Mouse (Mus musculus) heart, adult 11 months (tissue): ENCODE data around the gene Wwp2.
"Not testable (repeated sequence)": the region's sequence is repeated elsewhere in the genome, so short reads cannot be mapped to it uniquely, and the experiment has no call there.

Experiments used
- DNase-seq: peaks from one replicate; pipeline ENCODE4 v3.0.0; 2022

Gene Wwp2

DNA sequence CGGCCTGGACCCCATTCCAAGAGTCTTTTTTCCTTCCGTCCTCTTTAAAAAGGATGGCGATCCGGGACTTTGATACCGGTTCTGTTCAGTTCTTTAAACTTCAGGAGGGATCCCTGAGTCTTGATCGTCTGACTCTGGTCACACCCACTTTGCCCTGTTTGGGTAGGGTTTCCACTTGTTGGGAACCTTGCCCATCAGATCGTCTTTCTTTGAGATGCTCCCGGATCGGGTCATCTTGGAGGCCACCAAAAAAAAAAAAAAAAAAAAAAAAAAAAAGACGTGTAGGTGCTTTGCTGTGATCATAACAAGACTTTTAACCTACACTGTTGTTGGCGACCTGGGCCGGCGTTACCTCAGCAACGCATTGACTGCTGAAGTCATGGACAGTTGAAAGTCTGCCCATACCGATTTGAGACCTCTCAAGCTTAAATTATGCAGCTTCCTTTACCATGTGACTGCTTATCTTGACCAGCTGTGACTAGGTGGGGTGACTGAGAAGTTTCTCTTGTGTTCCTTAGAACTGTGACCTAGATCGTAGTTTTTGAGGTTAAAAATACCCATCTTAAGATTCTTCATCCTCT is 766 bp downstream of the Wwp2 start:
- DNase-seq = peak; percentile 88

DNA sequence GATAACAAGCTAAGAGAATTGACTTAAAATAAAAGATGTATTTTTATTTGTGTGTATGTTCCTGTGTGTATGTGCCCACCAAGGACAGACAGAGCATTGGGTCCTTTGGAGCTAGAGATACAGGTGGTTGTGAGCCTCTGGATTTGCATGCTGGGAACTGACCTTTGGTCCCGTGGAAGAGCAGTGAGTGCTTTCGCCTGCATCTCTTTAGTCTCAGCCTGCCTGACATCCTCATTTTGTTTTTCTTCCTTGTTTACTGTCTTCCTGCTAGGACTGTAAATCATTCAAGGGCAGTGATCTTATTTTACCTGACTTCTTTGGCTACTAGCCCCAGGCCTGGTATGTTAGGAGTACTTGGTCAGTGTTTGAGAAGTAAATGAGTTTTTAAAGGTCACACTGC is 1.5 kb downstream of the Wwp2 start:
- no peak for DNase-seq

- DNase-seq = no peak
These were observed 3.9 kb downstream of the Wwp2 start for GRCm38 (mm10) chr8:107439880-107440625.

- DNase-seq = peak; percentile 91
These were observed 8.5 kb downstream of the Wwp2 start for GRCm38 (mm10) chr8:107444626-107445025.

DNA sequence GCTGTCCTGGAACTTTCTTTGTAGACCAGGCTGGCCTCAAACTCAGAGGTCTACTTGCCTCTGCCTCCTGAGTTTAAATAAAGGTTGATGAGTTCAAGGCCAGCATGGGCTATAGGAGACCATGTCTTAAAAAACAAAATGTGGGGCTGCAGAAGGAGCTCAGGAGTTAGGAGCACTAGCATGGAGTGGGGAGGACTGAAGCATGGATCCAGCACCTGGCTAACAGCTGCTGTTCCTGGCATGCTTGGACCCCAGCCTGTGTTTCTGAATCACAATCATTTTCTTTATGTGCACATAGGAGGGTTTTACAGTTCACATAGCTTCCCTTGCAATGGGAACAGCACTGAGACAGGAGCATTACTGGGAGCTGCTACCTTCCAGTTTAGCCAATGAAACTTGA is 11.5 kb downstream of the Wwp2 start:
- no peak for DNase-seq

DNA sequence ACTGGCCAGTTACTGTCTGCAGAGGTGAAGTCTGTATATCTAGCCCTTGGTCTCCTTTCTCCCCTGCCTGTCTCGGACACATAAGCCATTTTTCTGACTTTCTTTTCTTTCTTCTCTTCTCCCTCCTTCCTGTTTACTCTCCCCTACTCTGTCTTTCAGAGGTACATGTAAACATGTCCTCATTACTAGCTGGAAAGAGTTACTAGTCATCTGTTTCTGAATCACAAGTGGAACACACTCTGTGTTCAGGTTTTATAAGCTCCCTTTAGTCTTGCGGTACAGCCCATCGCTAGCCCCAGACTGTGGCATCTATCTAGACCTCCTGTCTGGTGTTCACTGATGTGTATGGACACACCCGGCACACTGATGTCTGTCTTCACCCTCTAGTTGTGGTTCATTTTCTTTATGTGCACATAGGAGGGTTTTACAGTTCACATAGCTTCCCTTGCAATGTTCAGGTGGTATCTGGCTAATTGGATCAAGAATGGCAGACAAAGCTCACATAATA is 12.3 kb downstream of the Wwp2 start:
- no peak for DNase-seq

GRCm38 (mm10) chr8:107449130-107449529 is 13.0 kb downstream of the Wwp2 start:
- no peak for DNase-seq

DNA sequence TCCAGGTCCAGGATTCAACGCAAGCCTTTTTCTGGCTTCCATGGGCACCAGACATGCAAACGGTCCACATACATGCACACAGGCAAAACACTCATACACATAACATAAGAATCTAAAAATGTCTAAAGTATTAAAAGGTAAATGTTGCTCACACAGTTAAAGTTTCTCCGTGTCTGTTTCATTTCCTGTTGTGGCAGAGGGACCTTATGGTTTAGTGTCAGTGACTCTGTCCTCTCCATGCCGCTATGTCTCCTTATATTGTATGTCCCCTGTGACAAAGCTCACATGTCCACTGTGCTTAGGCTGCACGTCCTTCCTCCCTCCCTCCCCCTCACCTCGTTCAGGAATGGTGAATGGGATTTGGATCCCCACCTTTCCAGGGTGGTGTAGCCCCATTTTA is 13.5 kb downstream of the Wwp2 start:
- DNase-seq = no peak

GRCm38 (mm10) chr8:107451414-107452066 is 15.4 kb downstream of the Wwp2 start:
- DNase-seq = no peak

DNA sequence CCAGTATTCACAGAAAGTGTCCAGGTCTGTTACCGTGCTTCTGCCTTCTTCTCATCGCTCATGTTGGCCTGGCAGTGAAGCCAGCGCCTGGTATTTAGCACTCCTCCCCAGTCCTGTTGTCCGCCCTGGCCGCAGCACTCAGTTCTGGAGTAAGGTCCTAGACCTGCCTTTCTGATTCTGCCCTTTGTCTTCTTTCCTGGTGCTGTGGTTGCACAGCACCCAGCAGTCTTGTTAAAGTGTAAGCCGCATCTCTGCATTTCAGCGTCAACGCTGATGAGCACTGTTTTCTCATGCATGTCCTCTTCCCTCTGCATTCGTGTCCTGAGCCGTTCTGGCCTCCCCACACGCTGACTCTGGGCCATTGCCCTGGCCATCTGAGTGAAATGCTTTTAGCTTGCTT is 17.2 kb downstream of the Wwp2 start:
- DNase-seq = no peak

- DNase-seq = no peak
These were observed 19.1 kb downstream of the Wwp2 start for GRCm38 (mm10) chr8:107455268-107455667.

DNA sequence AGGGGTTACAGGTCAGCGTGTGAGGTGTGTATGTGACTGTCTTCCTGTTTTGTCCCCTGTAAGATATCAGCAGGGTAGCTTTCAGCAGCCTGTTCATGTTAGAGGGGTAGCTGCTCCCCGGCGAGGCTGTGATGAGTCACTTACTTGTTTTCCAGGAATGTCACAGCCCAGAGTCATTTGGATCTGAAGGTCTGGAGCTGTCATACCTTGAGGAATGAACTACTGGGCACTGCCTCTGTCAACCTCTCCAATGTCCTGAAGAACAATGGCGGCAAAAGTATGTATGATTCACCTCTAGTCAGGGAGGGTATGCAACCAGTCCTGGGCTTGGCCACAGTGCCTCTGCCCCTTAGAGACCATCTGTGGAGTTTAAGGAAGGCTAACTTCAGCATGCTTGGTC is 21.6 kb downstream of the Wwp2 start:
- DNase-seq = no peak

- DNase-seq = no peak
These were observed 22.1 kb downstream of the Wwp2 start for GRCm38 (mm10) chr8:107458281-107458680.

DNA sequence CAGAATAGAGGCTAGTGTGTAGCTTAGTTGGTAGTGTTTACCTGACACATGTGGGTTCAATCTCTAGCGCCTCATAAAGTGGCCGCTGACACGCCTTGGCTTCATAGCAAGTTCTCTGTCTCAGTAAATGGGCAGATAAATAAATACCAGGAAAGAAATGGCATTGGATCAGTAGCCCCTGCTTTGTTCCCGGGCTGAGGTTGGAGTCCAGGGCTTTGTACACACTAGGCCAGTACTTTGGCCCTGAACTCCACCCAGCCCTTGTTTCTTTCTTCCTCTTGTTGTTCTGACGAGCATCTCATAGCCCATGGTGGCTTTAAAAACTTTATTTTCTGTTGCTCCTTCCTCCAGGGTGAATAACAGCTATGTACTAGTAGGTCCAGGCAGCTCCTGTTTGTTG is 26.3 kb downstream of the Wwp2 start:
- DNase-seq = no peak

DNA sequence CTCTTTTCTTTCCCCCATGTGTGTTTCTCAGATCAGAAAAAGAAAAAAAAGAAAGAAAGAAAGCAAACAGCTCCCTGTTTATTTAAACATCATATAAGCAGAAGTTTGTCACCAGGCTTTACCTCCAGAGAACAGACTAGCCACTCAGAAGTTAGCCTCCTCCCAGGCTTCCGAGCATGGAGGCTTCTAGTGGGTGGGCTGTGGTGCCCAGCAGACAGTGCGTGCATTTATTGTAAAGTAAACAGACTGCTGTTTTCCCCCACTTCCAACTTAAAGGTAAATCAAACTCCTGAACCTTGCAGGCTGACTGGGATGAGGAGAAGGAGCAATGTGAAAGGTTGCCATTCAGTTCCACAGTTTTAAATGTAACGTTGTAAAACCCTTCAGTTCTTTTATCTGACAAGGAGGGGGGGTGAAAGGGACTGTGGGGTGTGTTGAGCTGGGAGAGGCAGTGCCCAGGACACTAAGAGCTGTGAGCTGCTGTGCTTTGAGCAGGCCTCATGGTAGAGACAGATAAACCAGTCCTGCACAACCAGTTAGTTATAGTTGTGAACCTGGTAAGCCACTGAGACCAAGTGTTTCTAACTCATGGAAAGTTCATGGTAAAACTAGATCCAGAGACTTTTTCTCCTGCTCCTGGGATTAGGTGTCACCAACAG is 29.3 kb downstream of the Wwp2 start:
- no peak for DNase-seq

DNA sequence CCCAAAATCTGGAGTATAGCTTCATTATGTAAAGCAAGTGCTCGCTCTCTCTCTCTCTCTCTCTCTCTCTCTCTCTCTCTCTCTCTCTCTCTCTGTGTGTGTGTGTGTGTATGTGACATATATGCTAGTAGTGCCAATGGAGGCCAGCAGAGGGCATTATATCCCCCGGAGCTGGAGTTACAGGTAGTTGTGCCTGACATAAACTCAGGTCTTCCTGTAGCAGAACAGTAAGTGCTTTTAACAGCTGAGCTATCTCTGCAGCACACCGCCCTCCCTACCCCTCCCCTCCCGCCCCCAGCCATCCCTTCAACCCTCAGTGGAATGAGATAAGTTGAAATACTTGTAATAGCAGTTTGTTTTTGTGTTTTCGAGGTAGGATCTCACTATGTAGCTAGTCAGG is 30.5 kb downstream of the Wwp2 start:
- no peak for DNase-seq

GRCm38 (mm10) chr8:107468811-107469302 is 32.7 kb downstream of the Wwp2 start:
- DNase-seq = no peak

DNA sequence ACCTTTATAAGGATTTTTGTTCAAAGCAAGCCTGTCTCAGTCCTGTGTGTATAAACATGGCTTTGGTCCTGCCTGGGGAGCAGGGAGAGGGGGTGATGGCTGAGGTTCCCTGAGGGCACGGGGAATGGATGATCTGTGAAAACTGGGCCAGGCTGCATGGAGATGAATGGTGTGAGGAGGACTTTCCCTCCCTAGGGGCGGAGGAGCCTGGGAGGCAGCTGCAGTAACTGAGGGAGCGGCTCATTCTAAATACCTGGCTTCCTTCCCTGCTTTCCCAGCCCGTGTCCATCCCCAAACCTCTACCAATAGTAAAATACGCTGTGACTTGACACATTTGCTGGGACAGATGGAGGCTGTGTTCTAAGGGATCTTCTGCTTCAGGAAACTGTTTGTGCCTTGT is 34.1 kb downstream of the Wwp2 start:
- DNase-seq = no peak

GRCm38 (mm10) chr8:107472403-107473100 is 36.4 kb downstream of the Wwp2 start:
- no peak for DNase-seq

DNA sequence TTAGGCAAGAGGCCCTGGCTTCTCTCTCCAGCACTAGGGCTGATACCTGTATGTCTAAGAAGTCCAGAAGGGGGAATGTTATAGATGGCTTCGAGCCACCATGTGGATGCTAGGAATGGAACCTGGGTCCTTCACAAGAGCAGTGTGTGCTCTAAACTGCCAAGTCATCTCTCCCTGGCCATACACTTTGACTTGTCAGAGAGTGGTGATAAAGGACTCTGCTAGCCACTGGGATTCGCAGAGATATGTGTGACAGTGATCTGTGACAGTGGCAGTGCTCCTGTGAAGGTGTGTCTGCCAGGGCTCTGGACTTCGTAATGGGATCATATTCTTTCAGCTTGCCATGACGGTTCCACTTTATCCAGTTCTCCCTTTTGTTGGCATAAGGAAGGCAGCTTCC is 37.2 kb downstream of the Wwp2 start:
- no peak for DNase-seq

- no peak for DNase-seq
These were observed 39.4 kb downstream of the Wwp2 start for GRCm38 (mm10) chr8:107475613-107476012.

DNA sequence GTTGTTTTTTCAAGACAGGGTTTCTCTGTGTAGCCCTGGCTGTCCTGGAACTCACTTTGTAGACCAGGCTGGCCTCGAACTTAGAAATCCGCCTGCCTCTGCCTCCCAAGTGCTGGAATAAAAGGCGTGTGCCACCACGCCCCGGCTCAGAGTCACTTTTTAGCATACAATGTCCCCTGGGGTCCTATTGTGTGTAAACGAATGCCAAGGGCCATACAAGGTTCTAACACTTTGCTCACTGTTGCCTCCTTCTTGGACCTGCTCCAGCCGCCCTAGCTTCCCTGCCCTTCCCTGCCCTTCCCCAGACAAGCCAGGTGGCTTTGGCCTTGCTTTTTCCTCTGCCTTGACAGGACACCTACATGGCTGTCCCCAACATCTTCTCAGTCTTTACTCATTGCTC is 40.6 kb downstream of the Wwp2 start:
- DNase-seq = not testable (repeated sequence)

DNA sequence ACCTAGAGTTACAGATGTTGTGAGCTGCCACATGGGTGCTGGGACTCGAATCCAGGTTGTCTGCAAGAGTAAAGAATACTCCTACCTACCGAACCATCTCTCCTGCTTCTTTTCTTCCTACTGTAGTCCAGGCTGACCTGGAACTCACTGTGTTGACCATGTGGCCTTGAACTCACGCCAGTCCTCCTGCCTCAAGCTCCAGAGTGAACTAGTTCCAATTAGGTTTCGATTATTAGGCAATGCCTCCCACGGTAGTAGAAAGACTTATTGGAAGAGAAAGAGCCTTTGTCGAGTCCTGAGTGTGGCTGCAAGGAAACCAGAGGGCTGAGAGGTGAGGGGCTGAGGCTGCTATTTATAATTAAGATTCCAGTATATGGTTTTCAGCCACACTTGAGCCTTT is 42.6 kb downstream of the Wwp2 start:
- DNase-seq = no peak
